Mouse (Mus musculus) macrophage (primary cell): Measurements from ENCODE around the gene Ythdf1. TPM values are rescaled to one million over a fixed set of nuclear protein-coding genes. Genes with fewer than 3 reads are reported as not detected.

Experiments
- H3K27ac ChIP-seq: fragments of 350-480 bp; formaldehyde crosslinking; 2 replicates; pipeline ENCODE4 v1.9.0; 2021
- H3K36me3 ChIP-seq: fragments of 350-480 bp; formaldehyde crosslinking; 2 replicates; pipeline ENCODE4 v1.9.0; 2021; ENCODE audit errors: inconsistent target
- H3K4me3 ChIP-seq: fragments of 350-480 bp; formaldehyde crosslinking; 2 replicates; pipeline ENCODE4 v1.9.0; 2021; ENCODE audit errors: inconsistent target
- H3K79me2 ChIP-seq: fragments of 350-480 bp; formaldehyde crosslinking; 2 replicates; pipeline ENCODE4 v1.9.0; 2021; ENCODE audit errors: inconsistent target
- WGBS: methylation state at CpG from one replicate; pipeline ENCODE4 v1.1.7; 2026; ENCODE audit warnings: inconsistent platforms; ENCODE audit not compliant: missing documents; 5-methylcytosine and 5-hydroxymethylcytosine counted together
- polyA plus RNA-seq: library from polyadenylated mRNA; stranded (reverse); fragments of 250-400 nt; gene quantifications from 3 replicates; pipeline ENCODE4 v1.2.4, GENCODE M21; 2018; ENCODE audit warnings: inconsistent platforms

Ythdf1 gene
- polyA plus RNA-seq, 1 experiment from 2014 or later, result 27.2 TPM

GRCm38 (mm10) chr2:180932418-180932817, 11.7 kb upstream of the Ythdf1 start:
- no peaks in the 10 kb centered on the region for H3K79me2 ChIP-seq
- WGBS, result 64% methylated on average over 1 of the region's 1 CpGs
- H3K4me3 ChIP-seq, result no peak overlapping the region
- H3K36me3 ChIP-seq, result no peaks in the 10 kb centered on the region
- H3K27ac ChIP-seq, result no peak overlapping the region

- Histone ChIP-seq H3K36me3 (no peaks in the 10 kb centered on the region), H3K27ac (no peak within 1 kb of the TSS), H3K4me3 (no peak within 1 kb of the TSS), H3K79me2 (no peaks in the 10 kb centered on the region)
- WGBS, result 75% methylated on average over 4 of the region's 4 CpGs
These were observed 8.0 kb upstream of the Ythdf1 start, which contains the start of gene Birc7 for GRCm38 (mm10) chr2:180928723-180929122. TSS of gene Birc7 (plus strand) at chr2:180929023.

- no peaks in the 10 kb centered on the region for H3K36me3 ChIP-seq
- H3K4me3 ChIP-seq, result no peak overlapping the region
- H3K79me2 ChIP-seq, result peaks cover 3% of the 10 kb centered on the region
- whole genome bisulfite sequencing, result 7% methylated on average over 4 of the region's 4 CpGs
- no peak overlapping the region for H3K27ac ChIP-seq
These were observed 4.4 kb upstream of the Ythdf1 start for GRCm38 (mm10) chr2:180925176-180925575.

- Histone ChIP-seq H3K4me3 (no peak overlapping the region), H3K27ac (no peak overlapping the region), H3K79me2 (peaks cover 28% of the 10 kb centered on the region), H3K36me3 (peaks cover 7% of the 10 kb centered on the region; the same call in 1 of the 2 replicates)
- 96% methylated on average over 6 of the region's 6 CpGs for WGBS
These were observed 2.0 kb upstream of the Ythdf1 start for GRCm38 (mm10) chr2:180922739-180923138.

GRCm38 (mm10) chr2:180919913-180920809, 588 bp downstream of the Ythdf1 start:
- WGBS, result under 1% methylated on average over 61 of the region's 61 CpGs
- peaks cover 53% of the 10 kb centered on the region for H3K79me2 ChIP-seq
- peak overlapping the region; percentile 35 for H3K27ac ChIP-seq
- peaks cover 22% of the 10 kb centered on the region; the same call in 1 of the 2 replicates for H3K36me3 ChIP-seq
- H3K4me3 ChIP-seq, result peak overlapping the region; percentile 89

- H3K4me3 ChIP-seq, result no peak overlapping the region
- H3K79me2 ChIP-seq, result peaks cover 95% of the 10 kb centered on the region
- no peak overlapping the region for H3K27ac ChIP-seq
- H3K36me3 ChIP-seq, result peaks cover 62% of the 10 kb centered on the region
- WGBS, result 98% methylated on average over 3 of the region's 3 CpGs
These were observed 4.8 kb downstream of the Ythdf1 start for GRCm38 (mm10) chr2:180915886-180916433.

- WGBS, result 94% methylated on average over 12 of the region's 12 CpGs
- Histone ChIP-seq H3K79me2 (peaks cover 99% of the 10 kb centered on the region), H3K4me3 (no peak overlapping the region), H3K27ac (no peak overlapping the region), H3K36me3 (peaks cover 78% of the 10 kb centered on the region)
These were observed 9.8 kb downstream of the Ythdf1 start for GRCm38 (mm10) chr2:180910928-180911327.

GRCm38 (mm10) chr2:180905556-180906221, 15.1 kb downstream of the Ythdf1 start:
- 82% methylated on average over 5 of the region's 5 CpGs for WGBS
- Histone ChIP-seq H3K4me3 (no peak overlapping the region), H3K36me3 (peaks cover 35% of the 10 kb centered on the region), H3K79me2 (peaks cover 52% of the 10 kb centered on the region), H3K27ac (no peak overlapping the region)

GRCm38 (mm10) chr2:180904435-180905208, 16.1 kb downstream of the Ythdf1 start:
- Histone ChIP-seq H3K79me2 (peaks cover 42% of the 10 kb centered on the region), H3K36me3 (peaks cover 26% of the 10 kb centered on the region), H3K4me3 (no peak overlapping the region), H3K27ac (no peak overlapping the region)
- 97% methylated on average over 18 of the region's 18 CpGs for WGBS

- Histone ChIP-seq H3K79me2 (peaks cover 16% of the 10 kb centered on the region; the same call in 1 of the 2 replicates), H3K36me3 (peaks cover 16% of the 10 kb centered on the region; the same call in 1 of the 2 replicates), H3K27ac (no peak overlapping the region), H3K4me3 (no peak overlapping the region)
- 17% methylated on average over 1 of the region's 2 CpGs for WGBS
These were observed 18.7 kb downstream of the Ythdf1 start for GRCm38 (mm10) chr2:180902086-180902485.

GRCm38 (mm10) chr2:180897857-180898256, 22.9 kb downstream of the Ythdf1 start:
- H3K79me2 ChIP-seq, result no peaks in the 10 kb centered on the region
- H3K36me3 ChIP-seq, result no peaks in the 10 kb centered on the region
- no peak overlapping the region for H3K27ac ChIP-seq
- 89% methylated on average over 6 of the region's 6 CpGs for WGBS
- H3K4me3 ChIP-seq, result no peak overlapping the region

- H3K4me3 ChIP-seq, result no peak overlapping the region
- WGBS, result 80% methylated on average over 15 of the region's 15 CpGs
These were observed 23.7 kb downstream of the Ythdf1 start for GRCm38 (mm10) chr2:180896819-180897625.

GRCm38 (mm10) chr2:180895837-180896525, 24.8 kb downstream of the Ythdf1 start:
- H3K79me2 ChIP-seq, result no peaks in the 10 kb centered on the region
- H3K27ac ChIP-seq, result no peak overlapping the region
- no peak overlapping the region for H3K4me3 ChIP-seq
- 78% methylated on average over 11 of the region's 11 CpGs for WGBS
- H3K36me3 ChIP-seq, result no peaks in the 10 kb centered on the region

More at GRCm38 (mm10) chr2:180896819-180897625, 23.7 kb downstream of the Ythdf1 start:
- H3K27ac ChIP-seq, result no peak overlapping the region
- H3K79me2 ChIP-seq, result no peaks in the 10 kb centered on the region
- H3K36me3 ChIP-seq, result no peaks in the 10 kb centered on the region
